Mouse (Mus musculus) cerebellum, adult 11 months (tissue): Measurements from ENCODE around the gene Btbd17.

Experiments
- DNase-seq: peaks from one replicate; pipeline ENCODE4 v3.0.0; 2022

The Btbd17 gene

GRCm38 (mm10) chr11:114802540-114803267, 7.0 kb upstream of the Btbd17 start:
- DNase-seq, result no peak

GRCm38 (mm10) chr11:114801906-114802305, 6.2 kb upstream of the Btbd17 start:
- no peak for DNase-seq

- no peak for DNase-seq
Observed at GRCm38 (mm10) chr11:114798624-114799023, 2.9 kb upstream of the Btbd17 start, which contains the start of gene Gpr142. Gene Gpr142, plus strand, starts transcription at chr11:114798924.

- DNase-seq, result no peak
Observed at GRCm38 (mm10) chr11:114797981-114798380, 2.2 kb upstream of the Btbd17 start.

DNA sequence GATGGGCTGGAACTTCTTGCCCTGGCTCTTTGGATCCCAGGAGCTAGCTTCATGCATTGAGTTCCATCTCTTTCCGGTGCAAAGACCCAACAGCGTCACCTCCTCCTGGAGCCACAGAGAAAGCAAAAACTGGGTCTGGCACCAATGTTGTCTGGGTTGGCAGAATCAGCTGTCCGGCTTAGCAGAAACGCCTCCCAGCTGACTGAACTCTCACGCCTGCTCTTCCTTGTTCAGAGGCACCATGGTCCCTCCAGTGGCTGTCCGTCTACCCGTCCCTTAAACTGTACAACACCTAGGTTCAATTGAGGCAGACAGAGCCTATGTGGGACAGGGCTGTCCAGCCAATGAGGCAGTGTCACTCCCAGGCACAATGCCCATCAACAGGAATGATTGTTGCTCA, 1.4 kb upstream of the Btbd17 start:
- DNase-seq, result no peak

- peak; percentile 93 for DNase-seq
Observed at GRCm38 (mm10) chr11:114795231-114795746, 456 bp downstream of the Btbd17 start.

DNA sequence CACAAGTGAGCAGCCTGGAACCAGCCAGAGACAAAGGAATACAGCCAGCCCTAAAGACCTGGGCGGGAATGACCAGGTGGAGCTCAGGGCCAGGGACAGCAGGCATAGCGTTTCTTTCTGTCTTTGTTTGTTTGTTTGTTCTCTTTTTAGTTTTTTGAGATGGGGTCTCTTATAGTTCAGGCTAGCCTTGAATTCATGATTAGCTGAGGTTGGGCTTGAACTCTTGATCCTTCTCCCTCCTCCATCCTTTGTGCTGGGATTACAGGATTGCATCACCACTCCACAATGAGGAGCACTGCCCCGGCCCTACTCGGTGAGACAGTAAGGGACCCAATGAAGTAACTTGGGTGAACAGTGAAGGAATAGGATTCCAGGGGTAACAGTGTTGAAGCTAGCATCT, 1.1 kb downstream of the Btbd17 start:
- no peak for DNase-seq

- peak; percentile 54 for DNase-seq
Observed at GRCm38 (mm10) chr11:114793868-114794545, 1.7 kb downstream of the Btbd17 start.

- no peak for DNase-seq
Observed at GRCm38 (mm10) chr11:114792931-114793494, 2.7 kb downstream of the Btbd17 start.

- DNase-seq, result peak; percentile 72
Observed at GRCm38 (mm10) chr11:114791891-114792411, 3.8 kb downstream of the Btbd17 start.

- peak; percentile 59 for DNase-seq
Observed at GRCm38 (mm10) chr11:114791351-114791889, 4.3 kb downstream of the Btbd17 start.

DNA sequence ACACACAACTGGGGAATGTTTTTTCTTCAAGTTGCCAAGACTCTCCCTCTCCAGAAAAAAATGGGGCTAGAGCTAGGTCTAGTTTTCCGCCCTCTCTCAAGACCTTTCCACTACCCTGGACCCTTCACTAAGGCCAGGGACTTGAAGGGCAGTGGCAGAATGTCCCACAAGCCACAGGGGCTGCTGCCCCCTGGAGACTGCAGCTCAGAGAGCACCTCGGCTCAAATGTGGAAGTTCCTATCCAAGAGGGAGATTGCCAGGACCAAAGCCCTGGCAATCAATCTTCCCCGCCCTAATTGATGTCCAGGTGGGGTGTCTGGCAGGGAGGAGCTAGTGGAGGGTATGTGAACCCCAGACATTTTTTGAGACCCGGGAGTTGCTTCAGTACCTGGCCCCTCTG, 4.9 kb downstream of the Btbd17 start:
- DNase-seq, result no peak

GRCm38 (mm10) chr11:114790171-114790570, 5.6 kb downstream of the Btbd17 start:
- peak; percentile 40 for DNase-seq

- no peak for DNase-seq
Observed at GRCm38 (mm10) chr11:114789716-114790115, 6.0 kb downstream of the Btbd17 start.

- peak; percentile 86 for DNase-seq
Observed at GRCm38 (mm10) chr11:114789061-114789714, 6.6 kb downstream of the Btbd17 start.

DNA sequence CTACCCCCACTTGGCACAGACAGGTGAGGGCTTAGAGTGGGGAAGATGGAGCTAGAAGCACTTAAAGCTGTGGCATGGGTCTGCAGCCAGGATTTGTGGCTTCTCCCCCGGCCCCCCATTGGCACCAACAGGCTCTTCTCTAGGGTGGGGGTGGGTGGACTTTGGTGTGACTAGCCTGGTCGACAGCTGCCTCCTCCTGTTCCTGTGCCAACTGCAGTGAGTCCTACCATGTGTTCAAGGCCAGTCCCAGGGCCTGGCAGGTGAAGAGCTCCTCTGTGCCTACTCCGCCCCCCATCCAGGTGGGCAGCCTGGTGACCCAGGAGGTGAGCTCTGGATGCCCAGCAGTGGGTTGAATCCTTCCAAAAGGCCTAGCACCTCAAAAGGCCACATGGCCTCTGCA, 8.1 kb downstream of the Btbd17 start:
- no peak for DNase-seq

GRCm38 (mm10) chr11:114786326-114786725, 9.4 kb downstream of the Btbd17 start:
- DNase-seq, result no peak

DNA sequence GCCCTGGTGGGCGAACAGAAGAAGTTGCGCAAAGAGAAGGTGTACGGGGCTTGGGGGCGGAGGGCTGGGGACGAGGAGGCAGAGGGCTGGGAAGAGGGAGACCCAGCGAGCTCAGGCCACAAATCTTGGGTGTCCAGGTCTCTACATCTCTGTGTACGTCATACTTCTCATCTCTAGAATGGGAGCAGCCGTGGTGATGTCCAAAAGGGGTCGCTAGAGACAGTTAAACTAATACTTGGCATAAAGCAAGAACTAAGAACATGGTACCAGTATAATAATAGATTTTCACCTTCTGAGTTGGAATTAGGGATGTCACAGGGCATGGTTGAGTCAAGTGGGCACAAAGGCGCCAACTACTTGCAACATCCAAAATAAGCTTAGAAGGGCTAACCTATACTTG, 9.9 kb downstream of the Btbd17 start:
- no peak for DNase-seq

DNA sequence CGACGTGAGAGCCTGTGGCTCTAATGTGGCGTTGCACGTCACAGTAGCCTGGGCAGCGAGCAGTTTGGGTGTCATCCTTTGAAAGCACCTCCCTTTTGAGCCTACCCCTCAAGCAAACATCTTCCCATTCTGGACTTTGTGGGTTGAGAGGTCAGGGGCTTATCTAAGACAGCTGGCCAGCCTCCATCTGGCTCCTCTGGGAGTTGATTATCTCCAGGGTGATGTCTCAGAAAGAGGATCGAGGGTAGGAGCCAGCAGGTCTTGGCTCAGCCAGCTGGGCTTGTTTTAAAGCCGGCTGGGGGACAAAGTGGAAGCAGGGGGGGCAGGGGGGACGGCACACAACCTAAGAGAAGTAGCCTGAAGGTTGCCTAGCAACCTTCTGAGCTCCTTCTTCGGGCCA, 15.7 kb downstream of the Btbd17 start:
- no peak for DNase-seq

GRCm38 (mm10) chr11:114771896-114772295, 23.8 kb downstream of the Btbd17 start:
- no peak for DNase-seq

- no peak for DNase-seq
Observed at GRCm38 (mm10) chr11:114769911-114770310, 25.8 kb downstream of the Btbd17 start.
